Mouse (Mus musculus): ENCODE measurements around the gene Fkbp8. TPM values are rescaled to one million over a fixed set of nuclear protein-coding genes. Genes with fewer than 3 reads are reported as not detected.

The Fkbp8 gene
- polyA plus RNA-seq, 1 experiment from 2014 or later = 462 TPM

DNA sequence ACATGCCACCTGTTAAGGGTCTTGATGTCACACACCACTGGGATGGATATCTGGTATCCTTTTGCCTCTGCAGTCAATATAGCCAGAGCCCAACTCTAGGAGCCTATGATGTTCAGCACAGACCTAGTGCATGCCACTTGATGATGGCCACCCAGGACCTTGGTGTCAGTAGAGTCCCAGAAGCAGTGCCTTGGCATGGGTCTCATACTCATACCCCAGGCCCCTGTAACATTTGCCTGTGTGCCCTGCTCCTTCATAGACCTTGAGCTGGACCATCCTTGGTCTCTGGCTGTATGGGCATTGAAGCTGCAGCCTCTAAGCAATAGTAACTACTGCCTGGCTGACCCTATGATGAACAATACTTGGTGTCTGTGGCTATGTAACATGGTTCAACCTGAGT is 46.8 kb downstream of the Fkbp8 start:
- no peaks in the 10 kb centered on the region for H3K4me1 ChIP-seq (replicated peaks; ENCODE audit: control insufficient read depth, insufficient read depth, low read length)
- H3K9ac ChIP-seq (replicated peaks; ENCODE audit: low read depth, low read length) = no peak overlapping the region
- no peak for ATAC-seq

GRCm38 (mm10) chr8:70574915-70575314 is 47.4 kb downstream of the Fkbp8 start:
- Histone ChIP-seq H3K4me2 (ENCODE audit: low read length) (no peak overlapping the region), H3K27me3 (replicated peaks; ENCODE audit: control insufficient read depth, insufficient read depth, low read length) (no peaks in the 10 kb centered on the region), H3K4me1 (replicated peaks; ENCODE audit: control insufficient read depth, insufficient read depth, low read length) (no peaks in the 10 kb centered on the region), H3K9ac (replicated peaks; ENCODE audit: low read depth, low read length) (no peak overlapping the region), H3K4me3 (replicated peaks; ENCODE audit: low read length) (no peak overlapping the region), H3K27ac (ENCODE audit: low read length) (no peak overlapping the region), H3K9me3 (ENCODE audit: control insufficient read depth, low read length) (no peaks in the 10 kb centered on the region), H3K36me3 (ENCODE audit: control insufficient read depth, insufficient read depth) (peaks cover 2% of the 10 kb centered on the region)
- 74% methylated on average over 4 of the region's 4 CpGs for WGBS
- ATAC-seq = no peak

More for the DNA sequence above, 46.8 kb downstream of the Fkbp8 start:
- Histone ChIP-seq H3K4me3 (replicated peaks; ENCODE audit: low read length) (no peak overlapping the region), H3K4me2 (ENCODE audit: low read length) (no peak overlapping the region), H3K9me3 (ENCODE audit: control insufficient read depth, low read length) (no peaks in the 10 kb centered on the region), H3K27me3 (replicated peaks; ENCODE audit: control insufficient read depth, insufficient read depth, low read length) (no peaks in the 10 kb centered on the region), H3K27ac (ENCODE audit: low read length) (no peak overlapping the region), H3K36me3 (ENCODE audit: control insufficient read depth, insufficient read depth) (peaks cover 2% of the 10 kb centered on the region; the same call in 1 of the 2 replicates)

DNA sequence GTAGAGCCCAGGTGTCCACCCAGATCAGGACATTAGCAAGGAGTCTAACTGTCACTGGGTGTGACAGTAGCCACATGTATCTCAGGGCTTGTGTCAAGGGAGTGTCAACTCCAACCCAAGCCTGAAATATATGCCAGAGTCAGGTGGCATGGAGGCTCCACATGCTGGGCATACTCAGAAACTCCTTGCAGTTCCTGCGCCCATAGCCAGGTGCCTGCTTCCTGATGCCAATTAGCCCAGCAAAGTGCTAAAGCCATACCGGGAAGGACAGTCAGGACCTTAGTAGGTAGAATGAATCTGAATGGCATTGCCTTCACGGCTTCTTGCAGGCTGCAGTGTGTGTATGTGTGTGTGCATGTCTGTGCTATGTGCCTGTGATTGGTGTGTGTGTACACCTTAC is 49.7 kb downstream of the Fkbp8 start:
- peaks cover 7% of the 10 kb centered on the region for H3K36me3 ChIP-seq (ENCODE audit: control insufficient read depth, insufficient read depth)
- 93% methylated on average over 3 of the region's 3 CpGs for WGBS

GRCm38 (mm10) chr8:70583476-70584387 is 56.2 kb downstream of the Fkbp8 start:
- H3K36me3 ChIP-seq (ENCODE audit: control insufficient read depth, insufficient read depth) = peaks cover 19% of the 10 kb centered on the region

More for the DNA sequence above, 49.7 kb downstream of the Fkbp8 start:
- H3K9me3 ChIP-seq (ENCODE audit: control insufficient read depth, low read length) = no peaks in the 10 kb centered on the region
- ATAC-seq = no peak
- no peak overlapping the region for H3K27ac ChIP-seq (ENCODE audit: low read length)
- no peaks in the 10 kb centered on the region for H3K27me3 ChIP-seq (replicated peaks; ENCODE audit: control insufficient read depth, insufficient read depth, low read length)
- no peak overlapping the region for H3K9ac ChIP-seq (replicated peaks; ENCODE audit: low read depth, low read length)
- H3K4me3 ChIP-seq (replicated peaks; ENCODE audit: low read length) = no peak overlapping the region
- no peak overlapping the region for H3K4me2 ChIP-seq (ENCODE audit: low read length)
- H3K4me1 ChIP-seq (replicated peaks; ENCODE audit: control insufficient read depth, insufficient read depth, low read length) = no peaks in the 10 kb centered on the region

DNA sequence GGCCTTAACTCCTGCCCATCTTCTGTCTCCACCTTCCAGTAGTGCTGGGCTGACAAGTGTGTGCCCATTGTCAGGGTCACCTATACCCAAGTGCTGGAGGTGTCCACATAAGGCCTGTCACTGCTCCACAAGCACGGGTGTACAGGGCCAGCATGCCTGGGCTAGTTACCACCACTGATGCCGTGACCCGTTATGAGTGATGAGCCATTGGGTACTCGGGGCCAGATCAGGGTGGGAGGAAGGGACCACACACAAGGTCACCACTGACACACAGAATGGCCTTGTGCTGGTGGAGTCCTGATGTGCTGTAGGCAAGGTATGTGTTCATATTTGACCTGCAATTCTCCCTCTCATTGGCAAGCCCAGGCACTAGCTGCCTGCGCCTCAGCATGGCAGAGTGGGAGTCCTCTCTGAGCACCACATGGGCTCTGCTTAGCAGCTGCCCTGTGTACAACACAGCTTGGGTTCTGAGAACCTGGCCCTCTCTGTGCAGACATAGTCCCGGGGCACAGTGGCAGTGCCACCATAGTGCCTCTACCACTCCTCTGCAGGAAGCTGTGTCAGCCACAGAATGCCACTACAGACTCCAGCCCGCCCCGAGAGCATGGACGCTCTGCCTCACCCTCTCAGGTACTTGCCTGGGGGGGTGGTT is 57.2 kb downstream of the Fkbp8 start:
- 89% methylated on average over 9 of the region's 9 CpGs for WGBS
- ATAC-seq = 0 out of 2 replicates have a peak, but pooled peaks have one; percentile 11
- Histone ChIP-seq H3K27me3 (replicated peaks; ENCODE audit: control insufficient read depth, insufficient read depth, low read length) (no peaks in the 10 kb centered on the region), H3K9me3 (ENCODE audit: control insufficient read depth, low read length) (no peaks in the 10 kb centered on the region), H3K4me2 (ENCODE audit: low read length) (no peak overlapping the region), H3K27ac (ENCODE audit: low read length) (no peak overlapping the region), H3K36me3 (ENCODE audit: control insufficient read depth, insufficient read depth) (peaks cover 20% of the 10 kb centered on the region), H3K9ac (replicated peaks; ENCODE audit: low read depth, low read length) (no peak overlapping the region), H3K4me3 (replicated peaks; ENCODE audit: low read length) (no peak overlapping the region), H3K4me1 (replicated peaks; ENCODE audit: control insufficient read depth, insufficient read depth, low read length) (no peaks in the 10 kb centered on the region)

More at GRCm38 (mm10) chr8:70583476-70584387, 56.2 kb downstream of the Fkbp8 start:
- Histone ChIP-seq H3K4me1 (replicated peaks; ENCODE audit: control insufficient read depth, insufficient read depth, low read length) (no peaks in the 10 kb centered on the region), H3K9ac (replicated peaks; ENCODE audit: low read depth, low read length) (no peak overlapping the region), H3K9me3 (ENCODE audit: control insufficient read depth, low read length) (no peaks in the 10 kb centered on the region), H3K4me2 (ENCODE audit: low read length) (no peak overlapping the region), H3K27ac (ENCODE audit: low read length) (no peak overlapping the region), H3K4me3 (replicated peaks; ENCODE audit: low read length) (no peak overlapping the region), H3K27me3 (replicated peaks; ENCODE audit: control insufficient read depth, insufficient read depth, low read length) (no peaks in the 10 kb centered on the region)
- peak; percentile 42; the same call in 1 of the 2 replicates for ATAC-seq
- 83% methylated on average over 18 of the region's 18 CpGs for WGBS

Other genes with a start within 250 kb of the Fkbp8 start
- gene Homer3, start 244.9 kb upstream of the Fkbp8 start, polyA plus RNA-seq (2015; fragmentation: Nextera tagmentation; extraction: Ambion mirVana) = 47.2 and 49.4 TPM in 2 replicates
- gene Ddx49, start 225.2 kb upstream of the Fkbp8 start, polyA plus RNA-seq (2015; fragmentation: Nextera tagmentation; extraction: Ambion mirVana) = 53.7 and 57.5 TPM in 2 replicates
- 270 and 273 TPM in 2 replicates for gene Cope, start 225.2 kb upstream of the Fkbp8 start, polyA plus RNA-seq (2015; fragmentation: Nextera tagmentation; extraction: Ambion mirVana)
- gene Cers1, start 211.9 kb upstream of the Fkbp8 start, polyA plus RNA-seq (2015; fragmentation: Nextera tagmentation; extraction: Ambion mirVana) = 32.7 and 35.8 TPM in 2 replicates
- gene Gdf1, start 197.9 kb upstream of the Fkbp8 start, polyA plus RNA-seq (2015; fragmentation: Nextera tagmentation; extraction: Ambion mirVana) = 3.9 and 5.8 TPM in 2 replicates
- 11.8 and 13.6 TPM in 2 replicates for gene Upf1, start 174.4 kb upstream of the Fkbp8 start, polyA plus RNA-seq (2015; fragmentation: Nextera tagmentation; extraction: Ambion mirVana)
- 0.51 and 0.75 TPM in 2 replicates for gene Comp, start 154.2 kb upstream of the Fkbp8 start, polyA plus RNA-seq (2015; fragmentation: Nextera tagmentation; extraction: Ambion mirVana)
- gene Crtc1, start 88.1 kb upstream of the Fkbp8 start, polyA plus RNA-seq (2015; fragmentation: Nextera tagmentation; extraction: Ambion mirVana) = 41.1 and 51.0 TPM in 2 replicates
- gene Klhl26, start 50.8 kb upstream of the Fkbp8 start, polyA plus RNA-seq (2015; fragmentation: Nextera tagmentation; extraction: Ambion mirVana) = 23.1 and 26.2 TPM in 2 replicates
- 74.9 and 90.8 TPM in 2 replicates for gene Tmem59l, start 40.4 kb upstream of the Fkbp8 start, polyA plus RNA-seq (2015; fragmentation: Nextera tagmentation; extraction: Ambion mirVana)
- 6.1 and 8.2 TPM in 2 replicates for gene Crlf1, start 34.6 kb upstream of the Fkbp8 start, polyA plus RNA-seq (2015; fragmentation: Nextera tagmentation; extraction: Ambion mirVana)
- gene Rex1bd, start 21.0 kb upstream of the Fkbp8 start, polyA plus RNA-seq (2015; fragmentation: Nextera tagmentation; extraction: Ambion mirVana) = 149 and 157 TPM in 2 replicates
- 660 and 697 TPM in 2 replicates for gene Uba52, start 16.9 kb upstream of the Fkbp8 start, polyA plus RNA-seq (2015; fragmentation: Nextera tagmentation; extraction: Ambion mirVana)
- gene Kxd1, start 232 bp downstream of the Fkbp8 start, polyA plus RNA-seq (2015; fragmentation: Nextera tagmentation; extraction: Ambion mirVana) = 45.5 and 45.9 TPM in 2 replicates
- 17.1 and 18.9 TPM in 2 replicates for gene Ell, start 11.7 kb downstream of the Fkbp8 start, polyA plus RNA-seq (2015; fragmentation: Nextera tagmentation; extraction: Ambion mirVana)
- 116 and 141 TPM in 2 replicates for gene Isyna1, start 66.6 kb downstream of the Fkbp8 start, polyA plus RNA-seq (2015; fragmentation: Nextera tagmentation; extraction: Ambion mirVana)
- gene Ssbp4, start 81.1 kb downstream of the Fkbp8 start, polyA plus RNA-seq (2015; fragmentation: Nextera tagmentation; extraction: Ambion mirVana) = 100 and 121 TPM in 2 replicates
- gene Lrrc25, start 88.4 kb downstream of the Fkbp8 start, polyA plus RNA-seq (2015; fragmentation: Nextera tagmentation; extraction: Ambion mirVana) = 0.61 and 1.1 TPM in 2 replicates
- 0.20 TPM in 1 of 2 replicates, not detected in the other for gene Gdf15, start 104.7 kb downstream of the Fkbp8 start, polyA plus RNA-seq (2015; fragmentation: Nextera tagmentation; extraction: Ambion mirVana)
- gene Pgpep1, start 132.7 kb downstream of the Fkbp8 start, polyA plus RNA-seq (2015; fragmentation: Nextera tagmentation; extraction: Ambion mirVana) = 60.3 and 65.7 TPM in 2 replicates
- gene Lsm4, start 145.5 kb downstream of the Fkbp8 start, polyA plus RNA-seq (2015; fragmentation: Nextera tagmentation; extraction: Ambion mirVana) = 166 and 168 TPM in 2 replicates
- gene Jund, start 171.2 kb downstream of the Fkbp8 start, polyA plus RNA-seq (2015; fragmentation: Nextera tagmentation; extraction: Ambion mirVana) = 54.6 and 57.7 TPM in 2 replicates
- gene Iqcn, start 175.7 kb downstream of the Fkbp8 start, polyA plus RNA-seq (2015; fragmentation: Nextera tagmentation; extraction: Ambion mirVana) = 0.11 and 0.14 TPM in 2 replicates
- not detected in 2 replicates for gene Gm3336, start 190.8 kb downstream of the Fkbp8 start, polyA plus RNA-seq (2015; fragmentation: Nextera tagmentation; extraction: Ambion mirVana)
- gene Pde4c, start 196.0 kb downstream of the Fkbp8 start, polyA plus RNA-seq (2015; fragmentation: Nextera tagmentation; extraction: Ambion mirVana) = 0.12 and 0.54 TPM in 2 replicates
- 350 and 395 TPM in 2 replicates for gene Rab3a, start 227.0 kb downstream of the Fkbp8 start, polyA plus RNA-seq (2015; fragmentation: Nextera tagmentation; extraction: Ambion mirVana)
- 49.3 and 49.8 TPM in 2 replicates for gene Mpv17l2, start 233.2 kb downstream of the Fkbp8 start, polyA plus RNA-seq (2015; fragmentation: Nextera tagmentation; extraction: Ambion mirVana)
- 145 and 149 TPM in 2 replicates for gene Pik3r2, start 249.0 kb downstream of the Fkbp8 start, polyA plus RNA-seq (2015; fragmentation: Nextera tagmentation; extraction: Ambion mirVana)

Measured in forebrain, embryonic 16.5 days (tissue).